Mouse (Mus musculus): ENCODE data around the gene Itgb1.
A peak's percentile ranks its signal among the peaks of the same experiment; 100 is the strongest.

The Itgb1 gene

GRCm38 (mm10) chr8:128681970-128682369 is 3.5 kb upstream of the Itgb1 start:
- DNase-seq (ENCODE audit: low spot score in 2 of 2) = no peak

- no peak for DNase-seq (ENCODE audit: low spot score in 2 of 2)
Measured at GRCm38 (mm10) chr8:128684609-128685506, 596 bp upstream of the Itgb1 start.

GRCm38 (mm10) chr8:128686429-128686990 is 1.1 kb downstream of the Itgb1 start:
- no peak for DNase-seq (ENCODE audit: low spot score in 2 of 2)

- DNase-seq (ENCODE audit: low spot score in 2 of 2) = no peak
Measured at GRCm38 (mm10) chr8:128688679-128689078, 3.2 kb downstream of the Itgb1 start.

GRCm38 (mm10) chr8:128690056-128690455 is 4.6 kb downstream of the Itgb1 start:
- DNase-seq (ENCODE audit: low spot score in 2 of 2) = no peak

GRCm38 (mm10) chr8:128696701-128697397 is 11.4 kb downstream of the Itgb1 start:
- DNase-seq (ENCODE audit: low spot score in 2 of 2) = no peak

- no peak for DNase-seq (ENCODE audit: low spot score in 2 of 2)
Measured at GRCm38 (mm10) chr8:128697945-128698344, 12.5 kb downstream of the Itgb1 start.

- DNase-seq (ENCODE audit: low spot score in 2 of 2) = no peak
Measured at GRCm38 (mm10) chr8:128704376-128704775, 18.9 kb downstream of the Itgb1 start.

GRCm38 (mm10) chr8:128704836-128705235 is 19.4 kb downstream of the Itgb1 start:
- DNase-seq (ENCODE audit: low spot score in 2 of 2) = no peak

- DNase-seq (ENCODE audit: low spot score in 2 of 2) = peak; percentile 49 to 69
Measured at GRCm38 (mm10) chr8:128709261-128709660, 23.8 kb downstream of the Itgb1 start.

- no peak for DNase-seq (ENCODE audit: low spot score in 2 of 2)
Measured at GRCm38 (mm10) chr8:128716184-128716583, 30.7 kb downstream of the Itgb1 start.

- peak in 1 of 2 experiments; percentile 23 for DNase-seq (ENCODE audit: low spot score in 2 of 2)
Measured at GRCm38 (mm10) chr8:128724819-128725218, 39.4 kb downstream of the Itgb1 start.

GRCm38 (mm10) chr8:128727213-128727612 is 41.8 kb downstream of the Itgb1 start:
- no peak for DNase-seq (ENCODE audit: low spot score in 2 of 2)

- no peak for DNase-seq (ENCODE audit: low spot score in 2 of 2)
Measured at GRCm38 (mm10) chr8:128732254-128732653, 46.8 kb downstream of the Itgb1 start.

- DNase-seq (ENCODE audit: low spot score in 2 of 2) = no peak
Measured at GRCm38 (mm10) chr8:128734118-128734517, 48.7 kb downstream of the Itgb1 start.

GRCm38 (mm10) chr8:128735692-128736091 is 50.2 kb downstream of the Itgb1 start:
- no peak for DNase-seq (ENCODE audit: low spot score in 2 of 2)
